Mouse (Mus musculus) left cerebral cortex, postnatal 10 days (tissue): Measurements from ENCODE around the gene Nkx2-4. TPM values are rescaled to one million over a fixed set of nuclear protein-coding genes. Genes with fewer than 3 reads are reported as not detected.

Source experiments
- total RNA-seq, 2 experiments: library from RNA; stranded (reverse); gene quantifications; 2 replicates each; pipeline ENCODE4 v1.2.3; 2021

The Nkx2-4 gene
- total RNA-seq, 2 experiments from 2014 or later, result not detected

Other genes with a start within 250 kb of the Nkx2-4 start
- gene Kiz, start 229.6 kb downstream of the Nkx2-4 start, total RNA-seq, result 10 to 100 TPM; 10.9 to 11.3 TPM
- gene Xrn2, start 72.4 kb downstream of the Nkx2-4 start, total RNA-seq, result 10 to 100 TPM; 60.8 to 62.5 TPM
- 10 to 100 TPM in 1 of 2 experiments, 1 to 10 TPM in 1; 6.7 to 10.9 TPM for gene Nkx2-2, start 108.8 kb upstream of the Nkx2-4 start, total RNA-seq